Mouse (Mus musculus) heart, adult 18-20 months (tissue): ENCODE data around the gene Wscd1. TPM values are rescaled to one million over a fixed set of nuclear protein-coding genes. Genes with fewer than 3 reads are reported as not detected.
A peak's percentile ranks its signal among the peaks of the same experiment; 100 is the strongest.
"Not testable (repeated sequence)": the region's sequence is repeated elsewhere in the genome, so short reads cannot be mapped to it uniquely, and the experiment has no call there.

Source experiments
- DNase-seq, 2 experiments: peaks; one replicate each; pipeline ENCODE4 v3.0.0; 2021 to 2022; ENCODE audit warnings: mixed read lengths in 1 of 2
- total RNA-seq, 2 experiments: library from RNA; stranded (reverse); gene quantifications; 2 replicates each; pipeline ENCODE4 v1.2.3; 2021

Wscd1 gene
- total RNA-seq, 2 experiments from 2014 or later: 6.7 to 7.2 TPM

DNA sequence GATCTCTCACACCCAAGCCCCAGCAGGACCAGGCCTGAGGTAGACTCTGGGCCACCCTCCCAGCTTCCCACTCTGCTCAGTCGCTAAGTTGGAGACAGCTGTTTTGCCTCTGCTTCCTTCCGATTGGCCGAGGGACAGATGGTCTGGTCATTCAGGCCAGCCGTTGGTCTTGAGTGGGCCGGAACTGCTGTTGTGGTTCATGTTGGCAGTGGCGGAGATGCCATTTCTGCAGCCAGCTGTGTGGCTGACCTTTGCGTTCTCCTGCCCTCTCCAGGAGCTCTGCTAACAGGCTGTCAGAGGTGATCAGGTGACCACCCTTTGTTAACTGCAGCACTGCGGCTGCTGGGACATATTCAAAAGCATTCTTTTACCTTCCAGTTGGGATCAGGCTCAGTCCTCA lies 20.0 kb downstream of the Wscd1 start:
- no peak for DNase-seq

DNA sequence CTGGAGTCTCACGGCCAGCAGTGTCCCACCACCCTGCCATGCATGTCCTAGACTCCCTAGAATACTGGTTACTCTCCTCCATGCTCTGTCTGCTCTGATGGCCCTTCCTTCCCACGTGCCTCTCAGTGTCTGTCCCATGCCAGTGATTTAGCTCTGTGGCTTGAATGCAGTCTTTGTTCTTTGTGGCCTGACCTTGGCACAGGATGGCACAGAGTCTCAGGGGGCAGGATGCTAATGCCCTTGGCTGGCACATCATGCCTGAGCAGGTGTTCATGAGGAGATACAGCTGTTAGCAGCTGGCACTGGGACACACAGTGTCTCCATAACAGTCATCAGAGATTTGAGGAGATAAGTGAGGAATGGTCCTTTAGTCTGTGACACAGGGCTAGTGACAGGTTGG lies 20.8 kb downstream of the Wscd1 start:
- no peak for DNase-seq

- no peak for DNase-seq
Observed at GRCm38 (mm10) chr11:71771074-71771473, 21.4 kb downstream of the Wscd1 start.

DNA sequence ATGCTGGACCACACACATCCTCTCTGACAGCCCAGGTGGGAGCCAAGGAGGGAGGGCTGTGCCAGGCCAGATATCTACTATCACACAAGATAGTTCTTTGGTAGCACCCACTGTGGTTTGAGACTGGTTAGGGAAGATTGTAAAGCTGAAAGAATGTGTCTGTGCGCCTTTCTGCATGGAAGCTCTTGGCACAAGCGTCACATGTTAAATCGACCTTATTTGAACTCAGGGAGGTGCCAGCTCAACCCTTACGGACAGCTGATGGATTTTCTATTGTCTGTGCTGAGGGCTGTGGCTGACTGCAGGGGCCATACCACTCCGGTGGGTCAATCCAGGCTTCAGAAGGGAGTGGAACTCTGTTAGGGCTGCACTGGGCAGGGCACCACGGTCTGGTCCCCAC lies 22.3 kb downstream of the Wscd1 start:
- DNase-seq: no peak

GRCm38 (mm10) chr11:71772802-71773201 lies 23.1 kb downstream of the Wscd1 start:
- DNase-seq: no peak

GRCm38 (mm10) chr11:71773986-71774767 lies 24.5 kb downstream of the Wscd1 start:
- DNase-seq: peak; percentile 50 to 75

- DNase-seq: peak; percentile 31 to 70
Observed at GRCm38 (mm10) chr11:71775056-71775455, 25.3 kb downstream of the Wscd1 start.

DNA sequence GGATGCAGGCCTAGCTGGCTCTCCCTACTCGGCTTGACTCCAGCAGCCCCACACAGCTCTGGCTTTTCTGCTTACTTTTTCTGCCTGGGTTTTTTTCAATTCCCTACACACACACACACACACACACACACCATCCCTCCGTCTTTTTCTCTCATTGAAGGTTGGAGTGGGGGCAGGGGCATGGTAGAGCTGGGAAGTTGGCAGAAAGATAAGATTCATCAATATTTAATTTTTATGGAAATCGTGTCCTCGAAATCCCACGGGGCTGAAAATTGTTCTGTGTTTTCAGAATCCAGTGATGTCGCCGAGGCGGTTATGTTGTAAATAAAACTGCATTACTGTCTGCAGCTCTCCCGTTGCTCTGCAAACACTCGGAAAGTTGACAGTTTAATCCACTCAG lies 29.9 kb downstream of the Wscd1 start:
- no peak for DNase-seq

DNA sequence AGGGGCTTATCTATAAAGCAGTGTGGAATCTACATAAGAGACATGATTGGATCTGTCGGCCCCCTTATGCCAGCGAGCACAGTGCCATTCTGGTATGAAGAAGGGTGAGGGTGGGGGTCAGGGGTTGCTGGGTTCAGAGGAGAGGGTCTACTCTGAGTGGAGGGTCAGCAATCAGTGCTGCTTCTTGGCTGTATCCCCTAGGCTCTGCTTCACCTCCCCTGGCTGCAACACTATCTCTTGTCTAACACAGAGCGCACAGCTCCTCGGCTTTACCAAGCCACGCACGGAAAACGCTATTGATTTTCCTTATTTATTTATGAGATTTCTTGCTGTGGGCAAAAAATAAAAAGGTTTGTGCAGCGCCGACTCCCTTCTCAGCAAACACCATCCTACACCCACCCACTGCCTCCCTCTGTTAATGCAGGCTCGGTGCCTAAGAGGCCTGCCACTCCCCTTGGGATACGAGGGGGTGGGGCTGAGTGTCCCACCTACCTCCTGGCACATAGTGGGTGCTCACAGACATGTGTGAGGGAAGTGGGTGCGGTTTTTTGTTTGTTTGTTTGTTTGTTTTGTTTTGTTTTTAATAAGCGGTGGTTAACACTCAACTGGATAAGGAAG lies 32.1 kb downstream of the Wscd1 start:
- DNase-seq: no peak

- DNase-seq: no peak
Observed at GRCm38 (mm10) chr11:71785499-71785898, 35.8 kb downstream of the Wscd1 start.

- DNase-seq: no peak
Observed at GRCm38 (mm10) chr11:71788209-71788608, 38.5 kb downstream of the Wscd1 start.

DNA sequence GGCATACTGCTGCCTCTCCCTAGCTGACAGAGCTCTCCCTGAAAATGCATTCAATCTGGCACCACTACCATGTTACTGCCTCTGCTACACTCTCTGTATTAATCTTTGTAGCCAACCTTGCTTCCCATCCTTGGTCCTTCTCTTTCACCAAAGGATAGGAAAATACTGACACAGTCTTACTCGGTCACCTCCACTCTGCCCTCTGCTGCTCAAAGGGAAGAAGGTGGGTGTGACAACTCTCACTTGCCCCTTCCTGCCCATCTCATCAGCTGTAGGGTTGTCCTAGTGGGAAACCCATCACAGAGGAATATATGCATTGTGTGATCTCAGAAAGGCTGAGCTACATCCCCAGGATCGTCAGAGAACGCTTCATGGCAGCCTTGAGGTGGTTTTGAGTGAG lies 40.5 kb downstream of the Wscd1 start:
- no peak for DNase-seq

DNA sequence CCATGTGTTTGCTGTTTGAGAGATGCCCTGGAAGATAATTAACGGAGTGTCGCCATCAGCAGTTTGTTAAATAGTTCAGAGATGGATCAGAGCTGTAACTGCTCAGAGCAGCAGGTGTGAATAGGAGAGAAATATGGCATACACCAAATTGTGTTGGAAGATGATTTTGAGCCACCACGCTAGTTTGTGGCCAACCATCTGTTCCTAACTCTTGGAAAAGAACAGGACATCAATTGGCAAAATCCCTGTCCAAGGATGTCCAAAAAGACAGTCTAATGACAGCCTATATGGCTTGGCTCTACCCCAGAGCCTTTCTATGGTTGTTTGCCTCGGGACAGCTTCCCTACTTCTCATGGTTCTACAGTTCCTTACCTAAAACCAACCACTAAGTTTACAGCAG lies 49.5 kb downstream of the Wscd1 start:
- no peak for DNase-seq

GRCm38 (mm10) chr11:71808521-71808920 lies 58.8 kb downstream of the Wscd1 start:
- DNase-seq: no peak

DNA sequence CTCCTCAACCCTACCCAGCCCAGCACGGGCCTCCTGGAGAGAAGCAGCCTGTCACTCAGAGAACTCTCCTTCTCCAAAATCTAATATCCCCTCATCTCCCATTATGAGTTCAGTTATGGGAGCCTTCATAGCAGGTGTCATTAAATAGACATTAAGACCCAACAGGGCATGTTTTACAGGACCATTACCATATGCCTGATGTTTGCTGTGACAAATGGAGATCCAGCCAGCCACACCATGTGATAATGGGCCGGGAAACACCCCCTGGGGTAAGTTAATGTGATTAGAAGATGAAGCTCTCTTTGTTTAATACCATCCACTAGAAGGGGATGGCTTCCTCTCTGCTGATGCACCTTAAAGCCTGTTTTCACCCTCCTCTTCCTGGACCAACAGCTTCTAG lies 62.1 kb downstream of the Wscd1 start:
- no peak for DNase-seq

DNA sequence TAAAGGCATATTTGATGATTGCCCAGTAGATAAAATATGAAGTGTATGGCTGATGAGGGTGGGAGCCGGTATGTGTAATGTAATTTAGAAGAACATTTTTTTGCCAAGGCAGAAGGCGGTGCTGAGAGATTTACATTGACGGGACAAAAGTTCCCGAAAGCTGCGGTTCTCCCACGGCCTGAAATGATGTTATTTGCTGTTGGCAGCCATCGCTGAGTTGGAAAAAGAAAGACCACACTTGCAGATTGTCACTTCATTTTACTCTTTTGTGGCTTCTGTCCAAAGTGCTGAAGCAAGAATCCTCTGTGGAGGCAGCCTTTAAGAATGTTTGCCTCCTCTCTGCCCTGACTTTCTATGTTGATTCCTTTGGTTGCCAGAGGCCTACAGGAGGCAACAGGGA lies 63.2 kb downstream of the Wscd1 start:
- DNase-seq: no peak

- DNase-seq: no peak
Observed at GRCm38 (mm10) chr11:71814511-71814910, 64.8 kb downstream of the Wscd1 start.

GRCm38 (mm10) chr11:71815326-71815725 lies 65.6 kb downstream of the Wscd1 start:
- no peak for DNase-seq

DNA sequence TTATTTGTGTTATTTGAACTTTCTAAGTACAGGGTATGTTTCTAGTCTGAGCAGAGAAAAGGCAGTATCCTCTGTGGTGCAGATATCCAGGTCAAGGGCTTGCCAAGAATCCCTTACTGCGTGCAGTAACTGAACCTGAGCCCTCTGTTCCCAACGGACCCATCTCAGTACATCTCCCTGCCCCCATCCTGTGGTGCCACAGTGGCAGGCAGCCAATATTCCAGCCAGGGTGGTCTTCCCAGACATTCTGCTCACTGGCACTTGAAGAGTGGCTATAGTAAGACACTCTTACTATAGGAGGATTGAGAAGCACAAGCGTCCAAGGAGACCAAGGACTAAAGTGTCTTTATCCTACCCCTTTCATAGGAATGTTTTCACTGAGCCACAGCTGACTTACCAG lies 67.2 kb downstream of the Wscd1 start:
- DNase-seq: peak in 1 of 2 experiments; percentile 5

DNA sequence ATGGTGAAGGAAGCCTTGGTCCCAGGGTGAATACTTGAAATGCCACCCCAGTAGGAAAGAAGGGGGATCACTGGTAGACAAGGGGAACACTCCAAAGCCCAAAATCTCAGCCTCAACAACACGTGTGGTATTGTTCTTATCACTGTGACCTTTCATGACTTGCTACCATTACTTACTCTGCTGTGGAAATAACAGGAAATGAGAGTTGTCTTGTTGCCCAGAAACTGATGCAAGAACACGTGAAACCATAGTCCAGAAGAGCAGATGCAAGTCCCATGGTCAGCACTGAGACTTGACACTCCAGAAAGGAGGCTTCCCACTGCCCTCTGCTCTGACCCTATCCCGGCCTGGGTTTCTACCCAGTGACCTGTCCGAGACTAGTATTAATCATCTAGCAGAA lies 67.6 kb downstream of the Wscd1 start:
- DNase-seq: peak; percentile 36 to 57

- peak; percentile 10 to 37 for DNase-seq
Observed at GRCm38 (mm10) chr11:71818111-71818510, 68.4 kb downstream of the Wscd1 start.

DNA sequence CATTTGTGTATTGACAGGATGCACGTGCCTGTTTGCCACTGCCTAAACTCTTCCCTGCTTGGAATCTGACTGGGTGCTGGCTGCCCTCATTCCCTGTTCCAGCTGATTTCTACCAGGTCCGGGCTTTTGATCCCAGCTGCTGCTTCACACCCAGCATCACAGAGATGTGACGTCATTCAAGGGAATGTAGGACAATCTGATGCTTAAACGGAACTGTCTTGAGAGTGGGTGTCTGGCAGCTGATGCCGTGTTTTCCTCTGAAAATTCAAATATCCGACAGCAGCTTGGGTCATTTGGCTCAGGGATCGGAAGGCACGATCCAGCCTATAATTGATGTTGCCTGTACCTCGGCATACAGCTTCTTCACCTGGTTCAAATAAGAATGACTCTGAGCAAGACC lies 70.2 kb downstream of the Wscd1 start:
- DNase-seq: no peak

- DNase-seq: no peak
Observed at GRCm38 (mm10) chr11:71820847-71821246, 71.1 kb downstream of the Wscd1 start.

DNA sequence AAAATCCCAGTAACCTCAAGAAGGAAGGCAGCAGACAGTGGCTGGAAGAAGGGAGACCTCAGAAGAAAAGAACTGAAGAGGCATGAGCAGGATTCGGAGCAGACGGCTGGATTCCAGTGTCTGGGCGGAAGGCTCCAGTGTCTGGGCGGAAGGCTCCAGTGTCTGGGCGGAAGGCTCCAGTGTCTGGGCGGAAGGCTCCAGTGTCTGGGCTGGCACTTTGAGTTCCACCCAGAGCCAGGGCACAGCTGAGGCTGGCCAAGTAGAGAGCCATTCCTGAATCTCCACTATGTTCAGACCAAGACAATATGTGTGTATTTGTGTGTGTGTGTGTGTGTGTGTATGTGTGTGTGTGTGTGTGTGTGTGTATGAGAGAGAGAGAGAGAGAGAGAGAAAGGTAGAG lies 71.8 kb downstream of the Wscd1 start:
- DNase-seq: not testable (repeated sequence)
